Mouse (Mus musculus) urinary bladder, adult 18-20 months (tissue): Measurements from ENCODE around the gene Snrpg.
"Not testable (repeated sequence)": the region's sequence is repeated elsewhere in the genome, so short reads cannot be mapped to it uniquely, and the experiment has no call there.

Experiments
- DNase-seq, 2 experiments: peaks; one replicate each; pipeline ENCODE4 v3.0.0; 2022; ENCODE audit warnings: low spot score in 2 of 2, mixed read lengths in 2 of 2

Gene Snrpg

GRCm38 (mm10) chr6:86370764-86371339 lies at the start of gene Snrpg:
Gene Snrpg (plus strand): TSS chr6:86371304.
- no peak for DNase-seq

GRCm38 (mm10) chr6:86322031-86322563 lies 49.0 kb upstream of the Snrpg start:
- DNase-seq, result no peak

GRCm38 (mm10) chr6:86322991-86323390 lies 48.1 kb upstream of the Snrpg start:
- no peak for DNase-seq

GRCm38 (mm10) chr6:86324400-86324799 lies 46.7 kb upstream of the Snrpg start:
- no peak for DNase-seq

- no peak for DNase-seq
Observed at GRCm38 (mm10) chr6:86325646-86326045, 45.5 kb upstream of the Snrpg start.

- no peak for DNase-seq
Observed at GRCm38 (mm10) chr6:86326866-86327265, 44.2 kb upstream of the Snrpg start.

GRCm38 (mm10) chr6:86328369-86328768 lies 42.7 kb upstream of the Snrpg start:
- no peak for DNase-seq

GRCm38 (mm10) chr6:86329943-86330342 lies 41.2 kb upstream of the Snrpg start:
- DNase-seq, result no peak

- DNase-seq, result no peak
Observed at GRCm38 (mm10) chr6:86335121-86335849, 35.8 kb upstream of the Snrpg start.

- no peak for DNase-seq
Observed at GRCm38 (mm10) chr6:86335860-86336259, 35.2 kb upstream of the Snrpg start.

- not testable (repeated sequence) for DNase-seq
Observed at GRCm38 (mm10) chr6:86336340-86336739, 34.8 kb upstream of the Snrpg start.

- DNase-seq, result no peak
Observed at GRCm38 (mm10) chr6:86343656-86344055, 27.4 kb upstream of the Snrpg start.

GRCm38 (mm10) chr6:86346063-86346462 lies 25.0 kb upstream of the Snrpg start:
- no peak for DNase-seq

GRCm38 (mm10) chr6:86349257-86349656 lies 21.8 kb upstream of the Snrpg start:
- DNase-seq, result no peak

- no peak for DNase-seq
Observed at GRCm38 (mm10) chr6:86354948-86355347, 16.2 kb upstream of the Snrpg start.

- DNase-seq, result no peak
Observed at GRCm38 (mm10) chr6:86356956-86357355, 14.1 kb upstream of the Snrpg start.

- DNase-seq, result no peak
Observed at GRCm38 (mm10) chr6:86360691-86361090, 10.4 kb upstream of the Snrpg start.

- DNase-seq, result no peak
Observed at GRCm38 (mm10) chr6:86361373-86361772, 9.7 kb upstream of the Snrpg start.

GRCm38 (mm10) chr6:86364442-86365141 lies 6.5 kb upstream of the Snrpg start:
- peak; percentile 45 to 61 for DNase-seq

GRCm38 (mm10) chr6:86365371-86366124 lies 5.6 kb upstream of the Snrpg start, which contains the start of gene Fam136a:
Gene Fam136a (plus strand): TSS chr6:86365646.
- peak; percentile 89 to 93 for DNase-seq

GRCm38 (mm10) chr6:86366125-86366852 lies 4.8 kb upstream of the Snrpg start:
- DNase-seq, result peak in 1 of 2 experiments; percentile 25
